Mouse (Mus musculus): Measurements from ENCODE around the gene Cpe. TPM values are rescaled to one million over a fixed set of nuclear protein-coding genes. Genes with fewer than 3 reads are reported as not detected.

Cpe gene
- polyA plus RNA-seq, 1 experiment from 2014 or later, result 81.6 TPM

DNA sequence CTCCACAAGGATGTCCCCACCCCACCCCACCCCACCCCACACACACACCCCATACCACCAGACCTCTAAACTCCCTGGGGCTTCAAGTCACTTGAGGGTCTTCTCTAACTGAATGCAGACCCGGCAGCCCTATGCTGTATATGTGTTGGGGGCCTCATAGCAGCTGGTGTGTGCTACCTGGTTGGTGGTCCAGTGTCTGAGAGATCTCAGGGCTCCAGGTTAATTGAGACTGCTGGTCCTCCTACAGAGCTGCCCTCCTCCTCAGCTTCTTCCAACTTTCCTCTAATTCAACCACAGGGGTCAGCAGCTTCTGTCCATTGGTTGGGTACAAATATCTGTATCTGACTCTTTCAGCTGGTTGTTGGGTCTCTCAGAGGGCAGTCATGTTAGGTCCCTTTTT lies 102.4 kb downstream of the Cpe start:
- H3K36me3 ChIP-seq (replicated peaks), result no peaks in the 10 kb centered on the region; the same call in 1 of the 2 replicates
- H3K4me1 ChIP-seq, result no peaks in the 10 kb centered on the region
- 90% methylated on average over 1 of the region's 1 CpGs for WGBS
- no peaks in the 10 kb centered on the region for H3K27me3 ChIP-seq (replicated peaks; ENCODE audit: low read depth, poor library complexity, severe bottlenecking)
- H3K9me3 ChIP-seq, result no peaks in the 10 kb centered on the region
- DNase-seq (ENCODE audit: low spot score), result no peak
- no peak overlapping the region for H3K27ac ChIP-seq (replicated peaks)
- H3K4me3 ChIP-seq, result no peak overlapping the region

DNA sequence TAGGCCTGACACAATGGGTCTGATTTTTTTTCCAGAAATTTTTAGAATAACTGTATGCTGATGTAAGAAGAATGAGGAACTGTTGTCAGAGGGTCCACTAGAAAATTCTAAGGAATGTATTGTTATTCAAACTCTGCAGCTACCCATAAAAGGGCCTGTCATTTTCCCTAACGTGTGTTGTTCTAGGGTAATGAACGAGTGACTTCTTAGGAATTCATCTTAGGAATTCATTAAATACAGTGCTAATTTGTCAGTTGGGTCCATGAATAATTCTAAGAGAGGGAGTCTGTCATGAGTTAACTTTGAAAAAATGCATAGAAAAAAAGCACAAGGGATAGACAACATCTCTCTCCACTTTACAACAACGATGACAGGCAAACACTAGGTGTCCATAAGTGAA lies 110.0 kb downstream of the Cpe start:
- no peaks in the 10 kb centered on the region; the same call in 1 of the 2 replicates for H3K4me1 ChIP-seq
- no peak overlapping the region for H3K27ac ChIP-seq (replicated peaks)
- DNase-seq (ENCODE audit: low spot score), result no peak
- H3K27me3 ChIP-seq (replicated peaks; ENCODE audit: low read depth, poor library complexity, severe bottlenecking), result no peaks in the 10 kb centered on the region
- H3K9me3 ChIP-seq, result no peaks in the 10 kb centered on the region
- no peak overlapping the region for H3K4me3 ChIP-seq
- 77% methylated on average over 3 of the region's 3 CpGs for WGBS
- no peaks in the 10 kb centered on the region for H3K36me3 ChIP-seq (replicated peaks)

DNA sequence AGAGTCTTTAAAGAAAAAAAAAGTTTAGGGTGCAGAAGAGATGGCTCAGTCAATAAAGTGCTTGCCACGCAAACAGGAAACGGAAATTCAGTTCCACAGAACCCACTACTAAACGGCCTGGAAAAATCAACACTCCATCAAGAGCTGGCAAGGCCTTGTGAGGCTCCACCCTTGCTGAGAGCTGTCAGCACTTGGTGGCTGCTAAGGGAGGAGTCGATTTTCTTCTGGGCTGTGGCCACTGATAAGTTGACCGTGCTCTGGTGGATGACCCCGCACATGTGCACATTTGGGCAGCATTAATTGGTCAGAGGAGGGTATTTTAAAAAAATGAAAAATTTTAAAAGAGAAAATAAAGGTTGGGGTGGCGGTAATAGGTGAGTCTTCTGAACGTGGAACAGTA lies 114.6 kb downstream of the Cpe start:
- no peak for DNase-seq (ENCODE audit: low spot score)
- Histone ChIP-seq H3K27me3 (replicated peaks; ENCODE audit: low read depth, poor library complexity, severe bottlenecking) (no peaks in the 10 kb centered on the region), H3K36me3 (replicated peaks) (no peaks in the 10 kb centered on the region), H3K9me3 (no peaks in the 10 kb centered on the region), H3K4me3 (no peak overlapping the region), H3K27ac (replicated peaks) (no peak overlapping the region), H3K4me1 (no peaks in the 10 kb centered on the region; the same call in 1 of the 2 replicates)
- WGBS, result 76% methylated on average over 8 of the region's 8 CpGs

DNA sequence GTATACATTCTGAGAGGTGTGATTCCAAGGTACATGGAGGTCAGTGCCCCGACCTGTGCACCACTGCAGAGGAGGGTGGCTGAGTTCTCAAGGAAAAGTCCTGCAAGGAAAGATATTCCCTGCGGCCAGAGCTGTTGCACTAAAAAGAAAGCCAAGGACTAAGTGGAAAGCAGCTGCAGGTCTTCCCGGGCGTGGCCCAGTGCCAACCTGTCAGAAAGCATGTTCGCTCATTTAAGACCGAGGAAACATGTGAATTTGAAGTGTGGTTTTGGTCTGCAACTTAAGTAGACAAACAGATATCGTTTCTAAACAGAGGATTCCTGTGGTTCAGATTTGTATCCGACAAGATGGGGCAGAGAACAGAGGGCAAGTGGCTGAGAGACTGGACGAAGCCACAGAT lies 117.9 kb downstream of the Cpe start:
- no peak for DNase-seq (ENCODE audit: low spot score)
- Histone ChIP-seq H3K27me3 (replicated peaks; ENCODE audit: low read depth, poor library complexity, severe bottlenecking) (no peaks in the 10 kb centered on the region), H3K4me3 (no peak overlapping the region), H3K9me3 (no peaks in the 10 kb centered on the region), H3K27ac (replicated peaks) (no peak overlapping the region), H3K36me3 (replicated peaks) (no peaks in the 10 kb centered on the region), H3K4me1 (no peaks in the 10 kb centered on the region)
- 91% methylated on average over 9 of the region's 9 CpGs for WGBS

DNA sequence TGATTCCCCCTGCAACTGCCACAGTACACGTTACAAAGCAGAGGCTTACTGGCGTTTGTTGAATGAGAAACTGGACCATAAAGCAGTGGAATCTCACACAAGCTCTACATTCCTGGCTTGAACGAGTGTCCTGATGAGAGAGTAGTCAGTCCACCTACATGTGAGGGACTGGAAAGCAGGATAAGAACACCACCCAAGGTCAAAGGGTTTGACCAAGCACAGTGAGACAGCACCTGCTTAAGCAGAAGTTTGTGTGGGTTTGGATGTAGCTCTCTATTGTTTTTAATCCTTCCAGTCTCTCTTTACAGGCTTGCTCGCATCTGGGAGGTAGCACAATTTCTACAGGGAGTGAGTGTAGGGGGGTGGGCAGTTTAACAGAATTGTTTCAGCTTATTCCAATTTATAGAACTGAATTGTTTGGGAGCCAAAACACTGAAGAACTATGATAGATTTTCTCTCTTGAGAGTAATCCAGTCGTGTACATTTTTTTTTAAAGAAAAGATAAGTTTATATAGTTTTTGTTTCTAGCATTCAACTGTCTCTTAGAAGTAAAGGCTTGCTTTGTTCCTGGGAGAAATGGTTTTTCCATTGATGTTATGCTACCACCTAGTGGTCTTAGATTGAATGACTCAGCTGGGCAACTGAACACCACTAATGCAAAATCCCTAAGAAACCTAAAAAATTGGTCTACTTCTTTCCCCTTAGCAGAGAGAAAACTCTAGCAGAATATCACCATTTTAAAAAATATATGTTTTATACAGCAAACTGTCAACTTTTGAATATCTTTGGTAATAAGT lies 144.6 kb downstream of the Cpe start:
- no peaks in the 10 kb centered on the region for H3K36me3 ChIP-seq (replicated peaks)
- no peaks in the 10 kb centered on the region for H3K9me3 ChIP-seq
- no peaks in the 10 kb centered on the region for H3K4me1 ChIP-seq
- DNase-seq (ENCODE audit: low spot score), result no peak
- WGBS, result 42% methylated on average over 5 of the region's 5 CpGs
- H3K27ac ChIP-seq (replicated peaks), result peak overlapping the region; percentile 10; the same call in 1 of the 2 replicates
- 0 out of 2 replicates have a peak, but pooled peaks cover 5% of the 10 kb centered on the region for H3K27me3 ChIP-seq (replicated peaks; ENCODE audit: low read depth, poor library complexity, severe bottlenecking)
- no peak overlapping the region for H3K4me3 ChIP-seq

DNA sequence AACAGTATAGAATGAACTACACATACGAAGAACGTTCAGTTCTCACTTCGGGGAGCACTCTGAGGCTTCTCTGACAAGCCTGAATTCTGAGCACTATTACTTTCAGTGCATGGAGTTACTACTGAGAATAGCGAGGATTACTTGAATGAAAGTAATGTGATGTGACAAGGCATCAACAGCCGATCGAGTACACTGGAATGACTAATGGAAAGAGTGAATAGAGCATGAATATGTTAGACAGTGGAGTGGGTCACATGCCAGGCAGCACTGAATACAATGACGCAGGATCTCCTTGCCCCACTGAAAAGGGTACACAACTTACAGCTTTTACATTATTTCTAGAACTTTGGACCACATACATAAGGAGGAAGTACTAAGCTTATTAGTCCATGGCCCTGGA lies 149.4 kb downstream of the Cpe start:
- no peak overlapping the region for H3K4me3 ChIP-seq

More for the DNA sequence above, 149.4 kb downstream of the Cpe start:
- 0 out of 2 replicates have a peak, but pooled peaks cover 5% of the 10 kb centered on the region for H3K27me3 ChIP-seq (replicated peaks; ENCODE audit: low read depth, poor library complexity, severe bottlenecking)
- H3K4me1 ChIP-seq, result no peaks in the 10 kb centered on the region
- no peak overlapping the region for H3K27ac ChIP-seq (replicated peaks)
- WGBS, result 92% methylated on average over 7 of the region's 7 CpGs
- H3K36me3 ChIP-seq (replicated peaks), result no peaks in the 10 kb centered on the region
- DNase-seq (ENCODE audit: low spot score), result no peak
- H3K9me3 ChIP-seq, result no peaks in the 10 kb centered on the region

Other genes with a start within 250 kb of the Cpe start
- gene Msmo1, start 40.7 kb upstream of the Cpe start, polyA plus RNA-seq (2016; fragmentation: Nextera tagmentation; extraction: Ambion mirVana), result 152 and 166 TPM in 2 replicates
- gene Klhl2, start 157.0 kb upstream of the Cpe start, polyA plus RNA-seq (2016; fragmentation: Nextera tagmentation; extraction: Ambion mirVana), result 10.5 and 12.8 TPM in 2 replicates

All from embryonic facial prominence, embryonic 10.5 days (tissue).